Mouse (Mus musculus): ENCODE measurements around the gene Tlr12. TPM values are rescaled to one million over a fixed set of nuclear protein-coding genes. Genes with fewer than 3 reads are reported as not detected.

Gene Tlr12
- total and polyA plus RNA-seq, 2 experiments: 3.1 to 4.9 TPM

- no peak for DNase-seq (ENCODE audit: extremely low read depth, low read depth, low spot score)
- Histone ChIP-seq H3K36me3 (ENCODE audit: control insufficient read depth, insufficient read depth, low read length) (no peaks in the 10 kb centered on the region; the same call in 1 of the 2 replicates), H3K4me3 (ENCODE audit: insufficient read depth, low read depth, low read length) (no peak overlapping the region), H3K4me1 (ENCODE audit: control insufficient read depth, insufficient read depth, low read length) (no peaks in the 10 kb centered on the region), H3K79me2 (ENCODE audit: control insufficient read depth, insufficient read depth, low read length) (no peaks in the 10 kb centered on the region), H3K27ac (replicated peaks; ENCODE audit: insufficient read depth, low read depth, low read length) (no peak overlapping the region), H3K27me3 (ENCODE audit: control insufficient read depth, insufficient read depth, low read length) (no peaks in the 10 kb centered on the region), H3K9ac (ENCODE audit: low read depth, low read length) (no peak overlapping the region)
- TF ChIP-seq POLR2A (IDR thresholded peaks at IDR 0.05; ENCODE audit: extremely low read depth, insufficient read depth, low read length) (no peak), CTCF (IDR thresholded peaks at IDR 0.05; ENCODE audit: low read depth, low read length) (no peak)
- 97% methylated on average over 4 of the region's 4 CpGs for WGBS
Observed at GRCm38 (mm10) chr4:128593286-128593685, 25.1 kb downstream of the Tlr12 start.

DNA sequence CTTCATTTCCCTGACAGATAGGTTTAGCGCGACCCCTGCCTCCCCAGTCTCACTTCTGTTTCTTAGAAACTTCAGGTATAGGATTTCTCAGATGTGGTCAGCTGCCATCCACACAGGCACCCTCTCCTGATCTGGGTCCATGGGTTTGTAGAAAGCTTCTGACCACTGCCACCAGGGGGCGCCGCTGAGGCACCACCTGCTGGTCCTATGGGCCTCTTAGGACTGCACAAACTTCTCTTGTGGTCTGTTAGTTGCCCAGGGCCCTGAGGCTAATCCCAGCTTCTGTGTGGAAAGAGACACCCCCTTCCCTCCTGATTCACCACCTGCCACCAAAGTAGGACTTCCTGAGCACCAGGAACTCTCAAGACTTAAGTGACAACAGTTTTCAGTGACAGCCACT lies 39.2 kb downstream of the Tlr12 start:
- TF ChIP-seq CTCF (IDR thresholded peaks at IDR 0.05; ENCODE audit: low read depth, low read length): peak; percentile 87
- no peak for TF ChIP-seq POLR2A (IDR thresholded peaks at IDR 0.05; ENCODE audit: extremely low read depth, insufficient read depth, low read length)
- peak; percentile 10 for DNase-seq (ENCODE audit: extremely low read depth, low read depth, low spot score)
- Histone ChIP-seq H3K27me3 (ENCODE audit: control insufficient read depth, insufficient read depth, low read length) (no peaks in the 10 kb centered on the region), H3K36me3 (ENCODE audit: control insufficient read depth, insufficient read depth, low read length) (0 out of 2 replicates have a peak, but pooled peaks cover under 1% of the 10 kb centered on the region), H3K4me3 (ENCODE audit: insufficient read depth, low read depth, low read length) (no peak overlapping the region), H3K27ac (replicated peaks; ENCODE audit: insufficient read depth, low read depth, low read length) (no peak overlapping the region), H3K9ac (ENCODE audit: low read depth, low read length) (no peak overlapping the region), H3K79me2 (ENCODE audit: control insufficient read depth, insufficient read depth, low read length) (no peaks in the 10 kb centered on the region), H3K4me1 (ENCODE audit: control insufficient read depth, insufficient read depth, low read length) (no peaks in the 10 kb centered on the region)
- WGBS: 52% methylated on average over 4 of the region's 4 CpGs

DNA sequence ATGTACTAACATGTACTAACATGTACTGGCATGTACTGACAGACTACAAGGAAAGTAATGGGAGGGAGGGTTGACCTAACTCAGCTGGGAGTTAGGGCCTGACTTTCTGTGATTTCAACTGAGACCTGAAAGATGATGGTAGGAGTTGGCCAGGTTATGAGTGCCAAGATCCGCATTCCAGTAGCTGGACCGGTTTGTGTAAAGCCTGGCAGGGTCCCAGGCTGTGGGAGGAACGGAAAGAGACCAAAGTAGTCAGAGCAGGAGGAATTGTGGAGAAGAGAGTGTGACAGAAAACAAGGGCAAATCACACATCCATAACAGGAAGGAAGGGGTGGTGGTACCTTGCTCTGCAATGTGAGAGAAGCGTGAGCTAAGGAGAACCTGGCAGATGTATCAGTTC lies 42.6 kb downstream of the Tlr12 start:
- no peaks in the 10 kb centered on the region for H3K36me3 ChIP-seq (ENCODE audit: control insufficient read depth, insufficient read depth, low read length)
- WGBS: 64% methylated on average over 4 of the region's 4 CpGs

More for the DNA sequence above, 42.6 kb downstream of the Tlr12 start:
- H3K27me3 ChIP-seq (ENCODE audit: control insufficient read depth, insufficient read depth, low read length): no peaks in the 10 kb centered on the region
- H3K79me2 ChIP-seq (ENCODE audit: control insufficient read depth, insufficient read depth, low read length): no peaks in the 10 kb centered on the region
- no peak overlapping the region for H3K4me3 ChIP-seq (ENCODE audit: insufficient read depth, low read depth, low read length)
- no peak for DNase-seq (ENCODE audit: extremely low read depth, low read depth, low spot score)
- H3K27ac ChIP-seq (replicated peaks; ENCODE audit: insufficient read depth, low read depth, low read length): no peak overlapping the region
- no peak overlapping the region for H3K9ac ChIP-seq (ENCODE audit: low read depth, low read length)
- no peak for TF ChIP-seq CTCF (IDR thresholded peaks at IDR 0.05; ENCODE audit: low read depth, low read length)
- TF ChIP-seq POLR2A (IDR thresholded peaks at IDR 0.05; ENCODE audit: extremely low read depth, insufficient read depth, low read length): no peak
- no peaks in the 10 kb centered on the region for H3K4me1 ChIP-seq (ENCODE audit: control insufficient read depth, insufficient read depth, low read length)

Other genes with a start within 250 kb of the Tlr12 start
- 1.4 and 1.7 TPM in 2 replicates for gene Zscan20, start 8.5 kb downstream of the Tlr12 start, total RNA-seq (2014; rRNA removed)
- 1.0 and 1.2 TPM in 2 replicates for gene Zscan20, start 8.5 kb downstream of the Tlr12 start, polyA plus RNA-seq (2012; rRNA removed)
- gene Phc2, start 36.1 kb upstream of the Tlr12 start, total RNA-seq (2014; rRNA removed): 7.7 and 12.6 TPM in 2 replicates
- 28.7 and 32.3 TPM in 2 replicates for gene Phc2, start 36.1 kb upstream of the Tlr12 start, polyA plus RNA-seq (2012; rRNA removed)
- under 0.01 and 0.07 TPM in 2 replicates for gene A3galt2, start 136.7 kb upstream of the Tlr12 start, total RNA-seq (2014; rRNA removed)
- gene A3galt2, start 136.7 kb upstream of the Tlr12 start, polyA plus RNA-seq (2012; rRNA removed): 0.02 TPM in 1 of 2 replicates, not detected in the other
- gene Zfp362, start 187.4 kb upstream of the Tlr12 start, total RNA-seq (2014; rRNA removed): 0.83 and 0.87 TPM in 2 replicates
- gene Zfp362, start 187.4 kb upstream of the Tlr12 start, polyA plus RNA-seq (2012; rRNA removed): 5.7 and 6.2 TPM in 2 replicates